Mouse (Mus musculus) olfactory bulb, adult 2 months (tissue): ENCODE data around the gene Thap12.

ENCODE experiments used
- CTCF ChIP-seq: fragments of 200-500 bp; IDR thresholded peaks from 2 replicates; pipeline ENCODE4 v1.5.1; 2012; ENCODE audit warnings: low read depth, mild to moderate bottlenecking, low read length, moderate library complexity; ENCODE audit not compliant: insufficient read depth
- POLR2A ChIP-seq: fragments of 200-500 bp; IDR thresholded peaks from 2 replicates; pipeline ENCODE4 v1.6.1; 2012; ENCODE audit warnings: mild to moderate bottlenecking, low read depth, low read length, moderate library complexity; ENCODE audit not compliant: insufficient read depth

GRCm38 (mm10) chr7:98704276-98704675 is 1.4 kb downstream of the Thap12 start:
- TF ChIP-seq POLR2A, result no peak
- TF ChIP-seq CTCF, result no peak
